Mouse (Mus musculus): ENCODE results near the gene Gm28051.

- TF ChIP-seq CTCF (IDR thresholded peaks at IDR 0.05; ENCODE audit: borderline replicate concordance, control insufficient read depth, extremely low read depth, insufficient read depth, low read length, poor library complexity) (no peak), POLR2A (IDR thresholded peaks at IDR 0.05; ENCODE audit: control insufficient read depth, extremely low read depth, insufficient read depth, low read length, poor library complexity) (no peak; the same call in 1 of the 2 replicates)
Observed at GRCm38 (mm10) chr12:102689773-102690563, 67.6 kb downstream of the Gm28051 start.

Measured in thymus, adult 2 months (tissue).